Mouse (Mus musculus) hindbrain, embryonic 13.5 days (tissue): ENCODE results near the gene Golga1. TPM values are rescaled to one million over a fixed set of nuclear protein-coding genes. Genes with fewer than 3 reads are reported as not detected.

Experiments
- ATAC-seq: fragments of 200-750 bp; cut with Nextera tagmentation; 2 replicates; pipeline ENCODE4 v1.8.0; 2017; ENCODE audit warnings: moderate TSS enrichment; ENCODE audit not compliant: low FRiP score
- H3K27ac ChIP-seq: fragments of 300-500 bp; sonication (generic); 2 replicates; pipeline ENCODE4 v1.5.1; 2015; ENCODE audit warnings: inconsistent platforms, mild to moderate bottlenecking, moderate library complexity
- H3K27me3 ChIP-seq: fragments of 300-500 bp; sonication (generic); 2 replicates; pipeline ENCODE4 v1.6.1; 2015; ENCODE audit warnings: mild to moderate bottlenecking, inconsistent platforms
- H3K36me3 ChIP-seq: fragments of 300-500 bp; sonication (generic); 2 replicates; pipeline ENCODE4 v1.6.1; 2015; ENCODE audit warnings: mild to moderate bottlenecking, inconsistent platforms
- H3K4me1 ChIP-seq: fragments of 300-500 bp; sonication (generic); replicated peaks from 2 replicates; pipeline ENCODE4 v1.6.1; 2015; ENCODE audit warnings: inconsistent platforms
- H3K4me2 ChIP-seq: fragments of 300-500 bp; sonication (generic); 2 replicates; pipeline ENCODE4 v1.6.1; 2015; ENCODE audit warnings: inconsistent platforms, mild to moderate bottlenecking, moderate library complexity
- H3K4me3 ChIP-seq: fragments of 300-500 bp; sonication (generic); 2 replicates; pipeline ENCODE4 v1.5.1; 2015; ENCODE audit warnings: mild to moderate bottlenecking, inconsistent platforms
- H3K9ac ChIP-seq: fragments of 300-500 bp; sonication (generic); 2 replicates; pipeline ENCODE4 v1.6.1; 2015; ENCODE audit warnings: mild to moderate bottlenecking, inconsistent platforms
- H3K9me3 ChIP-seq: fragments of 300-500 bp; sonication (generic); 2 replicates; pipeline ENCODE4 v1.6.1; 2016; ENCODE audit warnings: inconsistent platforms
- WGBS: fragments of 180-500 bp; shearing (Covaris S2); methylation state at CpG from one replicate; pipeline ENCODE4 v1.1.7; 2015; 5-methylcytosine and 5-hydroxymethylcytosine counted together
- polyA plus RNA-seq: library from polyadenylated mRNA; unstranded; fragments of >200 nt; fragmentation: Nextera tagmentation; extraction: Ambion mirVana; gene quantifications from 2 replicates; pipeline ENCODE4 v1.2.1, GENCODE M21; 2015

The Golga1 gene
- polyA plus RNA-seq, 1 experiment from 2014 or later, result 35.4 TPM

DNA sequence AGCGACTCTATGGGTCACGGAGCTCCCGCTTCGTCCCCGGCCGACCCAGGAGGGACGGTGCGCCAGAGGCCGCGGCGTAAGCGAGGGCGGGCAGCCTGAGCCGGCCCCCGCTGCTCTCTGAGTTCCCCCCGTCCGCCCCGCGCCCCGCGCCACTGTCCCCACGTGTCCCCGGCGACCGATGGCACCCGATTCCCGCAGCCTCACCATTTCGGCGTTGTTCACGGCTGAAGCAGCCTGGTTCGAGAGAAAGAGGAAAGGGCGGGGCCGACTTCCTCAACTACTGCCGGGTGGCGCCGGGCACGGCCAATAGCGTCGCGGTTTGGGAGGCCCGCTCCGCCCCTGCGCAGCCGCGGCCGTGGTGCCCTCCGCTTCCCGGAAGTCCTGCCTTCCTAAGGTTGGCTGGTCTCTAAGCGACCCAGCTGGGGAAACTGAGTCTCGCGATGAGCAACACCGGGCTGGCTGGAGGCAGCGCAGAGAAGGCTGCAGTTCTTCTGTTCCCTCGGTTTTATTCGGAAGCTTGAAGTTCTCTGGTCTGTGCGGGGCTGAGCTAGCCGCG is 60.4 kb downstream of the Golga1 start, which contains the start of gene Arpc5l:
Gene Arpc5l (plus strand): TSS at position 469 of the 556 bp plus-strand sequence.
- Histone ChIP-seq H3K36me3 (peaks cover 40% of the 10 kb centered on the region), H3K4me1 (peaks cover 54% of the 10 kb centered on the region), H3K4me2 (peak within 1 kb of the TSS; percentile 95), H3K9me3 (no peaks in the 10 kb centered on the region), H3K27me3 (no peaks in the 10 kb centered on the region), H3K9ac (peak within 1 kb of the TSS; percentile 92), H3K27ac (peak within 1 kb of the TSS; percentile 94), H3K4me3 (peak within 1 kb of the TSS; percentile 61)
- peak; percentile 87 for ATAC-seq
- WGBS, result under 1% methylated on average over 51 of the region's 58 CpGs

DNA sequence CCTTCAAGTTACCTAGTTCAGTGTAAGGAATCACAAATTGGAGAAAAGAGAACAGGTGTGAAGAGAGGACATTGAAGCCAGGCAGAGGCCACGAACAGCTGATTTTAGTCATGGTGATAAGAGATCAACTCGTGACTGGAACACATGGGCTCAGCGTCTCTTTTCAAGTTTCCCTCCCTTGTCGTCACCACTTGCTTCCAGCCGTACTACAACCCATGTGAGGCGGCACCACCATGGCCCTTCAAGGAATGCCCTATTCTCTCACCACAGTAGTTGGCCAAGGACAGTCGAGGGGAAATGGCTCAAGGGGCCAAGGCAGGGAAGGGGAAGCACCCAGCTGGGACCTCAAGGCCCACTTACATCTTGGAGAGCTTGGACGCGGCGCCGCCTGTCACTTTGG is 61.0 kb downstream of the Golga1 start:
- peak; percentile 5; the same call in 1 of the 2 replicates for ATAC-seq
- Histone ChIP-seq H3K4me3 (peak overlapping the region; percentile 61), H3K27me3 (no peaks in the 10 kb centered on the region), H3K27ac (peak overlapping the region; percentile 94), H3K9me3 (no peaks in the 10 kb centered on the region), H3K4me2 (peak overlapping the region; percentile 95), H3K9ac (peak overlapping the region; percentile 92), H3K4me1 (peaks cover 50% of the 10 kb centered on the region), H3K36me3 (peaks cover 45% of the 10 kb centered on the region)
- 0% methylated on average over 11 of the region's 11 CpGs for WGBS

DNA sequence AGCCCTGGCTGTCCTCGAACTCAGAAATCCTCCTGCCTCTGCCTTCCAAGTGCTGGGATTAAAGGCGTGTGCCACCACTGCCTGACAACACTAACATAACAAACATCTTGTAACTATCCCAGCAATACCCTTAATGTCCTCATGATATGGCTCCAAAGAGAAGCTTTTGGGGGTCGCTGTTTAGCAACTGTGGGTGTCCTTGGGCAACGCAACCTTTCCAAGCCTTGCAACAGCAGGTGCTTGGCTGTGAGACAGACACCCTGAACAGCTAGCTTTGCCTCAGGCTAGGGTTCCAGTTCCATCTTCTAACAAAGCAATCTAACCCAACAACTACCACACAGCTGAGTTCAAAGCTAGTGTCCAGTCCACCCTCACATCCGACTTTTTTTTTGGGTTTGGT is 61.8 kb downstream of the Golga1 start:
- no peak for ATAC-seq
- peak overlapping the region; percentile 95 for H3K4me2 ChIP-seq
- WGBS, result 73% methylated on average over 5 of the region's 5 CpGs
- no peak overlapping the region for H3K27ac ChIP-seq
- H3K36me3 ChIP-seq, result peaks cover 46% of the 10 kb centered on the region
- peak overlapping the region; percentile 92 for H3K9ac ChIP-seq
- H3K4me1 ChIP-seq, result peaks cover 41% of the 10 kb centered on the region
- peak overlapping the region; percentile 61 for H3K4me3 ChIP-seq
- no peaks in the 10 kb centered on the region for H3K9me3 ChIP-seq
- no peaks in the 10 kb centered on the region for H3K27me3 ChIP-seq

DNA sequence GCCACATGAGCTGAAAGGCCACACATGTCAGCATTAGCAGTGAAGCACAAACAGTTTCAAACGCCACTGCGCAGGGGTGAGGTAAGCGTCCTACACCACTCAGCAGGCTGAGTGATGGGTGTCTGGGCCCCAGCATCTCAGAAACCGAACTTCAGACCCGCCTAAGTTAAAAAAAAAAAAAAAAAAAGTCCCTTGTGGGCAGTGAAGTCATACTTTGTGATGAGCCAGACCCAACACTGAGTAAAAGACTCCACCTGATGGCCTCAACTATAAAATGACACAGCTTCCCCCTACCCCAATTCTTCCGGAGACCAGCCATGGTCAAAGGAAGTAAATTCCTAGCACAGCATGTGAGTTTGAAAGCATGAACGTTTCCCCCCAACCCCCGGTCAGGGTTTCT is 62.2 kb downstream of the Golga1 start:
- peak overlapping the region; percentile 95 for H3K4me2 ChIP-seq
- H3K27me3 ChIP-seq, result no peaks in the 10 kb centered on the region
- peaks cover 46% of the 10 kb centered on the region for H3K36me3 ChIP-seq
- peak overlapping the region; percentile 61 for H3K4me3 ChIP-seq
- H3K9me3 ChIP-seq, result no peaks in the 10 kb centered on the region
- H3K9ac ChIP-seq, result peak overlapping the region; percentile 39; the same call in 1 of the 2 replicates
- no peak for ATAC-seq
- H3K27ac ChIP-seq, result no peak overlapping the region
- WGBS, result 57% methylated on average over 8 of the region's 8 CpGs
- peaks cover 43% of the 10 kb centered on the region for H3K4me1 ChIP-seq

DNA sequence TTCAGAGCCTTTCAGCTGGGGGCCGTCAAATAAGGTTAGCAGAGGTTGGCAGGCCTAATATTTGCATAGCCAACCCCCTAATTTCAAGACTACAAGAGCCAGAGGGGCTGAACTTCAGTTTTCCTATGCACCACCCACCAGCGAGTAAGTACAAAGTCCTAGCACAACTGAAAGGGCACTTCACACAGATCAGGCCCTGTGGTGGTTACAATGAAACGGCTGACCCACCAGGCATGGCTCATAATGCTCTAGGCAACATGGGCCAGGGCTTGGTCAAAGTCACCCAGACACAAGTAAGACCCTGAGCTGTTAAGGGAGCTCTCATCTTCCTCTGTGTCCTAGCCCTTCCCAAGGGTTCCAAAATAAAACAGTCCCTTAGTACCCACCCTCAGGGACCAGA is 63.5 kb downstream of the Golga1 start:
- H3K4me1 ChIP-seq, result peaks cover 43% of the 10 kb centered on the region
- WGBS, result 86% methylated on average over 3 of the region's 3 CpGs
- no peak overlapping the region for H3K4me3 ChIP-seq
- H3K4me2 ChIP-seq, result no peak overlapping the region
- no peak overlapping the region for H3K27ac ChIP-seq
- H3K36me3 ChIP-seq, result peaks cover 46% of the 10 kb centered on the region
- H3K27me3 ChIP-seq, result peaks cover 3% of the 10 kb centered on the region; the same call in 1 of the 2 replicates
- ATAC-seq, result no peak
- H3K9ac ChIP-seq, result peak overlapping the region; percentile 9; the same call in 1 of the 2 replicates
- no peaks in the 10 kb centered on the region for H3K9me3 ChIP-seq

DNA sequence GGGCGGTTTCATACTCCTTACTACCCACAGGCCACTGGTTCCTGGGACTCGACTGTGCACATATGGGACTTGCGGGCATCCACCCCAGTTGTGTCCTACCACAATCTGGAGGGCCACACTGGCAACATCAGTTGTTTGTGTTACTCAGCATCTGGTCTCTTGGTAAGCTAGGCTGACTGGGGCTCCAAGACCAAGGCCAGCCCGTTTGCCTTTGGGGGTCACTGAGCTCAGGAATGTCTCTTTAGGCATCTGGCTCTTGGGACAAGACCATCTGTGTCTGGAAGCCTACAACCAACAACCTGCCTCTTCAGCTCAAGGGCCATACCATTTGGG is 64.8 kb downstream of the Golga1 start:
- Histone ChIP-seq H3K9ac (no peak overlapping the region; the same call in 1 of the 2 replicates), H3K4me1 (peaks cover 31% of the 10 kb centered on the region), H3K4me3 (no peak overlapping the region), H3K36me3 (peaks cover 46% of the 10 kb centered on the region), H3K27ac (no peak overlapping the region), H3K4me2 (no peak overlapping the region), H3K9me3 (no peaks in the 10 kb centered on the region), H3K27me3 (peaks cover 5% of the 10 kb centered on the region; the same call in 1 of the 2 replicates)
- WGBS, result 87% methylated on average over 4 of the region's 4 CpGs
- ATAC-seq, result no peak

DNA sequence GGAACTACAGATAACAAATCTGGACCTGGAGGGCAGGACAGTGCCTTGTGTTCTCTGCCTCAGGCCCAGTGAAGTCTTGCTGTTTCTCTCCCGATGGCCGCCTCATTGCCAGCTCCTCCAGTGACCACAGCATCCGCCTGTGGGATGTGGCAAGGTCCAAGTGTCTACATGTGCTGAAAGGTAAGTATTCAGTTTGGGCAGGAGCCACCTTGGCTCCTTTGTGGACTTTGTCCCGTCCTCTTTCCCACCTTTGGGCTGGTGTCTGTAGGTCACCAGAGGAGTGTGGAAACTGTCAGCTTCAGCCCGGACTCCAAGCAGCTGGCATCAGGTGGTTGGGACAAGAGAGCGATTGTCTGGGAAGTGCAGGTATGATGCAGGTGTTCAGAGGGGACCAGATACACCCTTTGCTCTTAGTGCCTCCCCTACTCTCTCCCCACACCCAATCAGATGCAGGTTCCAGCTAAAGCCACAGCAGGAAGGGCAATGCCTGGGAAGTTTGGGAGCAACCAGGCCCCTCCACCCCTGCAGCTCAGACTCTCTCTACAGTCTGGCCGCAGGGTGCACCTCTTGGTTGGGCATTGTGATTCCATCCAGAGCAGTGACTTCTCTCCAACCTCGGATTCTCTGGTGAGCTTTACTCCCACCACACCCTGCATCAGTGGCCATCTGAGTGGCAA is 65.3 kb downstream of the Golga1 start:
- H3K4me3 ChIP-seq, result no peak overlapping the region
- peaks cover 46% of the 10 kb centered on the region for H3K36me3 ChIP-seq
- 67% methylated on average over 8 of the region's 8 CpGs for WGBS
- peaks cover 5% of the 10 kb centered on the region; the same call in 1 of the 2 replicates for H3K27me3 ChIP-seq
- H3K9ac ChIP-seq, result no peak overlapping the region; the same call in 1 of the 2 replicates
- H3K27ac ChIP-seq, result no peak overlapping the region
- peaks cover 30% of the 10 kb centered on the region for H3K4me1 ChIP-seq
- no peak for ATAC-seq
- H3K4me2 ChIP-seq, result no peak overlapping the region
- H3K9me3 ChIP-seq, result no peaks in the 10 kb centered on the region

DNA sequence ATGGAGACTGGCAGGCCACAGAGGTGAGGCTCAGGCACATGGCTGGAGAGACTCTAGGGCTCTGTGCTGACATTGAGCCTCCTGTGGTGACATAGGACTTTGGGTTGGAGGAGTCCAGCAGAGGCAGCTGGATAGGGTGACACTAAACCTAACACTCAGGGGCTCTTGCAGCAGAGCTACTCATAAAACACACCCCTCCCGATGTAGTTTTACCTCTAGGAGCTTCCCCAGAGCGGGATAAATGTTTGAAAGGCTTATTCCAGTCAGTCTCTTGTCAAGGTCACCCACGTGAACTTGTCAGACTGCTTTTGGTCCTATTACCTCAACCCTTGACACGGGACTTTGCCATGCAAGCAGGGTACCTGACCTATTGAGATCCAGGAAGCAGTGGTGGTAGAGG is 66.0 kb downstream of the Golga1 start:
- Histone ChIP-seq H3K9ac (no peak overlapping the region), H3K9me3 (no peaks in the 10 kb centered on the region), H3K4me3 (no peak overlapping the region), H3K27ac (no peak overlapping the region), H3K27me3 (peaks cover 5% of the 10 kb centered on the region; the same call in 1 of the 2 replicates), H3K36me3 (peaks cover 46% of the 10 kb centered on the region), H3K4me2 (no peak overlapping the region), H3K4me1 (peaks cover 29% of the 10 kb centered on the region)
- 59% methylated on average over 4 of the region's 4 CpGs for WGBS
- ATAC-seq, result no peak

DNA sequence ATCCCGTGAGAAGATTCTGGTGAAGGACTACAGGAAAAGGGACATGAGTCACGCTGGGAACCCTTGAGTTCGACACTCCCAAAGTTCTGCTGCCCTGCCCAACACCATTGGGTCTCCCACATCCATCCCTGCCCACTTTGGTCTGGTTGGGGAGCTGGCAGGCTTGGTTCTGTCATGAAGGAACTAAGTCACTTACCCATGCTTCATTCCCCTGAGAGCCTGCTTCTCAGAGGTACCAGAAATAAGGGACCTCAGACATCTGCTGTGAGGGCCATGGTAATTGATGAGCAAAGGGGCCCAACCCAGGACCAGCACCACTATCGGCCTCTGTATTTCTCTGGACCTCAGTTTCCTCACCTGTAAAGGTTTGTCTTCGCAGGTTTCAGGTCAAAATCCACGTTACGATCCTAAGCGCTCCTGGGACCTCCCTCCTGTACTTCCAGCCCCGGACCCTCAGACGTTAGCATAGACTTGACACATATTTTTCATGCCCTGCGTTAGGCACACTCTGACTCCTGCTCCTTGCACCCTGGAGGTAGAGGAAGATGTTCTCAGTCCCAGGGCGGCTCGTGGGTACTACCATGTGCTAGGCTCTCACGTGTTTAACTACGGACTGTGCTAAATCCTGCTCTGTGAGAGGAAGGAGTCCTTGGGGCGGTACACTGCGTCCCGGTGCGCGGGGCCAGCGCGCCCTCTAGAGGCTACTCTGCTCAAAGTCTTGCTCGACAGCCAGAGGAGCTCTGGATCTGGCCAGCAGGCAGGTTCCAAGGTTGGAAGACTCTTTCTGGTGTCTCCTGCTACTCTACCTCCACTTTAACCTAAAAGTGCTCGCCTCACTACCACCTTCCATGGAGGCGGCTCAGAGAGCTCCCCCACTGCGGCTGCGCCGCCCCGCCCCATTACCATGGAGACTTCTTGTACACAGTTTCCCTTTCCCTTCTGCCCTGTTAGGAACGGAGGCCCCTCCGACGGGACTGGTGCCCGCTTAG is 67.7 kb downstream of the Golga1 start, which contains the start of gene Wdr38:
Gene Wdr38 (plus strand): TSS at position 91 of the 989 bp plus-strand sequence.
- WGBS, result 17% methylated on average over 33 of the region's 33 CpGs
- peak within 1 kb of the TSS; percentile 56; the same call in 1 of the 2 replicates for H3K27ac ChIP-seq
- ATAC-seq, result peak; percentile 92
- H3K36me3 ChIP-seq, result peaks cover 34% of the 10 kb centered on the region
- H3K9ac ChIP-seq, result peak within 1 kb of the TSS; percentile 67
- peaks cover 5% of the 10 kb centered on the region; the same call in 1 of the 2 replicates for H3K27me3 ChIP-seq
- H3K4me1 ChIP-seq, result peaks cover 15% of the 10 kb centered on the region
- H3K4me2 ChIP-seq, result peak within 1 kb of the TSS; percentile 43
- no peaks in the 10 kb centered on the region for H3K9me3 ChIP-seq
- peak within 1 kb of the TSS; percentile 30 for H3K4me3 ChIP-seq

DNA sequence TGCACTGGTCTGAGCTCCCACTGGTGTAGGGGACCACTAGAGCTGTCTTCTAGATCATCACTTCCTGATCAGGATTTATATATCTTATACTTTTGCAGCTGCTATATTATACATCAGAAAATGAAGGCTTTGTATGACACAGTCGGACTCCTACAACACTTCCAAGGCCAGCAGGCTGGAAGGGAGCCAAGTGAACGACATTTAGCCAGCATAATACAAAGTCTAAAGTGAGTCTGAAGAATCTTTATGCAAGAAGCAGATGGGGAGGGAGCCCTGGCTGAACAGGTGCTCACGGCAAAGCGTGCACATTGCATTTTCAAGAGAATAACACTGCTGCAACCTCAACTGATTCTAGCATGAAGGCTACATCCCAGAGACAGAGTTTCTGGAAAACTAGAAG is 72.9 kb downstream of the Golga1 start:
- no peaks in the 10 kb centered on the region for H3K9me3 ChIP-seq
- H3K36me3 ChIP-seq, result no peaks in the 10 kb centered on the region
- peaks cover 7% of the 10 kb centered on the region for H3K4me1 ChIP-seq
- H3K9ac ChIP-seq, result no peak overlapping the region
- H3K27me3 ChIP-seq, result peaks cover 5% of the 10 kb centered on the region; the same call in 1 of the 2 replicates
- WGBS, result 55% methylated on average over 4 of the region's 4 CpGs
- ATAC-seq, result no peak
- no peak overlapping the region for H3K4me3 ChIP-seq
- no peak overlapping the region for H3K27ac ChIP-seq
- no peak overlapping the region for H3K4me2 ChIP-seq

DNA sequence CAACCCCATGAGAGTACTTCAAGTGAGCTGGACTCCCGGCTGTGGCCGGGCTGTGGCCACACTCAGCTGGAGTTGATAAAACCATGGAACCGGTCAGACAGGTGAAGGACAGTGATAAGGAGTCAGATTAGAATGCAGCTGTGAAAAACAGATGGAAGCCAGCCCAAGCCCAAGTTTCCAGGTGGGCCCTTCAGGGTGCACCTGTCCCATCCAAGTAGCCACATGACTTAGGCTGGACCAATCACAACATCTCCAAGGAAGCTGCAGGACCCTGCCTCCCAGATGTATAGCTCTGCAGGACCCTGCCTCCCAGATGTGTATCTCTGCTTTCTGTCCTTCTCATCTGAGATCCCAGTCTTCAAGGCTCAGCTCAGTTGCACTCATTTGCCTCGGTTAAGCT is 73.3 kb downstream of the Golga1 start:
- Histone ChIP-seq H3K36me3 (no peaks in the 10 kb centered on the region), H3K4me3 (no peak overlapping the region), H3K27me3 (peaks cover 4% of the 10 kb centered on the region; the same call in 1 of the 2 replicates), H3K27ac (no peak overlapping the region), H3K4me2 (no peak overlapping the region), H3K9me3 (no peaks in the 10 kb centered on the region), H3K4me1 (peaks cover 6% of the 10 kb centered on the region; the same call in 1 of the 2 replicates), H3K9ac (no peak overlapping the region)
- 80% methylated on average over 4 of the region's 4 CpGs for WGBS
- no peak for ATAC-seq

DNA sequence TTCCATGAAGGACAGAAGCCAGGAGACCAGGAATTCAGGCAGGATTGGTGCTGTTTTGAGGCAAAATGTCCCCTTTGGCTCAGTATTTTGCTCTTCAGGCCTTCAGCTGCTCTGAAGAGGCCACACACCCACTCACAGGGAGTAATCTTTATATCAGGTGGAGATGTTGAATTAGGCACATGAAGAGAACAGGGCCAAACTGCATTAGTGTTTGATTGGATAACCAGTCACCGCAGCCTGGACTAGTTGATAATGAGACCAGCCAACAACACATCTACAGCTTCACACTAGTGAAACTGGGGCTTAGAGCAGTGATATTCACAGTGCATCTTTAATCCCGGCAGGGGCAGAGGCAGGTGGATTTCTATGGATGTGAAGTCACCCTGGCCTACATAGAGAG is 76.4 kb downstream of the Golga1 start:
- H3K9ac ChIP-seq, result no peak overlapping the region
- ATAC-seq, result no peak
- no peaks in the 10 kb centered on the region for H3K36me3 ChIP-seq
- peaks cover 6% of the 10 kb centered on the region; the same call in 1 of the 2 replicates for H3K4me1 ChIP-seq
- H3K4me3 ChIP-seq, result no peak overlapping the region
- no peaks in the 10 kb centered on the region for H3K9me3 ChIP-seq
- WGBS, result 91% methylated on average over 2 of the region's 2 CpGs
- no peak overlapping the region for H3K27ac ChIP-seq
- H3K27me3 ChIP-seq, result no peaks in the 10 kb centered on the region
- H3K4me2 ChIP-seq, result no peak overlapping the region
